Mouse (Mus musculus) cortical plate, adult 2 months (tissue): ENCODE results near the gene Rcn2.

ENCODE experiments used
- CTCF ChIP-seq: fragments of 200-500 bp; IDR thresholded peaks from 2 replicates; pipeline ENCODE4 v1.5.1; 2011; ENCODE audit warnings: mild to moderate bottlenecking, control low read depth, low read length; ENCODE audit not compliant: insufficient read depth; ENCODE audit errors: extremely low read depth
- POLR2A ChIP-seq: fragments of 200-500 bp; IDR thresholded peaks from 2 replicates; pipeline ENCODE4 v1.6.1; 2011; ENCODE audit warnings: mild to moderate bottlenecking, low read length, control low read depth; ENCODE audit not compliant: insufficient read depth; ENCODE audit errors: extremely low read depth

DNA sequence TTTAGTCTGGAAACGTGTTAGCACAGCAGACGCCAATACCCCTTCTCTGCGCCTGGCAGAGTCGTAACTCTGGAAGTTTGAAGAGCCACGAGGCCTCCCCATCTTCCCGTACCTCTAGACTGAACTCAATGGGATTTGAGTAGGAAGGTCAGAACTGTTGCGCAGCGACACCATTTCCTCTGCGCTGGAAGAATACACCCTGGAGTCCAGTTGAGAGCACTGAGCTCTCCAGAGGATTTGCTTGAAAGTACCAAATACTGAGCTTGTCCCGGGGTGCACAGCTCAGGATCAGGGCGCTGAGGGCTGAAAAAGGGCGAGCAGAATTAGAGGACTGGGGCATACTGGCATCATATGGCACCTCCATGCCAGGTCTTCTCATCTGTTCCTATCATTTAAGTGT, 33.2 kb downstream of the Rcn2 start:
- no peak for TF ChIP-seq POLR2A
- TF ChIP-seq CTCF, result no peak
